Mouse (Mus musculus) thymus, postnatal 25 days (tissue): ENCODE measurements around the gene Ndufb4.
"Not testable (repeated sequence)": the region's sequence is repeated elsewhere in the genome, so short reads cannot be mapped to it uniquely, and the experiment has no call there.

Source experiments
- DNase-seq: peaks from one replicate; pipeline ENCODE4 v3.0.0; 2022

Ndufb4 gene

GRCm38 (mm10) chr16:37677586-37677985, 23.3 kb upstream of the Ndufb4 start:
- no peak for DNase-seq

GRCm38 (mm10) chr16:37676677-37677072, 22.4 kb upstream of the Ndufb4 start:
- DNase-seq = no peak

GRCm38 (mm10) chr16:37676024-37676676, 21.9 kb upstream of the Ndufb4 start:
- DNase-seq = no peak

GRCm38 (mm10) chr16:37675326-37675725, 21.1 kb upstream of the Ndufb4 start:
- no peak for DNase-seq

- DNase-seq = no peak
Observed at GRCm38 (mm10) chr16:37670666-37671283, 16.5 kb upstream of the Ndufb4 start.

GRCm38 (mm10) chr16:37665394-37665935, 11.2 kb upstream of the Ndufb4 start:
- no peak for DNase-seq

GRCm38 (mm10) chr16:37663643-37664459, 9.6 kb upstream of the Ndufb4 start:
- DNase-seq = no peak

GRCm38 (mm10) chr16:37656796-37657195, 2.5 kb upstream of the Ndufb4 start:
- no peak for DNase-seq

GRCm38 (mm10) chr16:37655756-37656347, 1.6 kb upstream of the Ndufb4 start:
- DNase-seq = no peak

GRCm38 (mm10) chr16:37654831-37655455, 690 bp upstream of the Ndufb4 start:
- no peak for DNase-seq

- no peak for DNase-seq
Observed at GRCm38 (mm10) chr16:37653058-37653457, 1.2 kb downstream of the Ndufb4 start.

GRCm38 (mm10) chr16:37652654-37653053, 1.6 kb downstream of the Ndufb4 start:
- no peak for DNase-seq

GRCm38 (mm10) chr16:37651467-37651866, 2.8 kb downstream of the Ndufb4 start:
- DNase-seq = no peak

GRCm38 (mm10) chr16:37649068-37649467, 5.2 kb downstream of the Ndufb4 start:
- no peak for DNase-seq

- no peak for DNase-seq
Observed at GRCm38 (mm10) chr16:37647936-37648335, 6.3 kb downstream of the Ndufb4 start.

- DNase-seq = no peak
Observed at GRCm38 (mm10) chr16:37647067-37647466, 7.2 kb downstream of the Ndufb4 start.

GRCm38 (mm10) chr16:37645799-37646198, 8.5 kb downstream of the Ndufb4 start:
- no peak for DNase-seq

GRCm38 (mm10) chr16:37645211-37645610, 9.0 kb downstream of the Ndufb4 start:
- no peak for DNase-seq

- DNase-seq = no peak
Observed at GRCm38 (mm10) chr16:37644486-37644885, 9.8 kb downstream of the Ndufb4 start.

- DNase-seq = not testable (repeated sequence)
Observed at GRCm38 (mm10) chr16:37640522-37640921, 13.7 kb downstream of the Ndufb4 start.

GRCm38 (mm10) chr16:37637802-37638201, 16.5 kb downstream of the Ndufb4 start:
- no peak for DNase-seq

- DNase-seq = no peak
Observed at GRCm38 (mm10) chr16:37636107-37636506, 18.1 kb downstream of the Ndufb4 start.

- DNase-seq = no peak
Observed at GRCm38 (mm10) chr16:37635095-37635494, 19.2 kb downstream of the Ndufb4 start.
